Mouse (Mus musculus) embryo, embryonic 10.5 days (tissue): Measurements from ENCODE around the gene Gm49380.

Experiments used
- DNase-seq: peaks from one replicate; pipeline ENCODE4 v3.0.0-alpha.2; 2015; ENCODE audit warnings: low spot score

Gene Gm49380

DNA sequence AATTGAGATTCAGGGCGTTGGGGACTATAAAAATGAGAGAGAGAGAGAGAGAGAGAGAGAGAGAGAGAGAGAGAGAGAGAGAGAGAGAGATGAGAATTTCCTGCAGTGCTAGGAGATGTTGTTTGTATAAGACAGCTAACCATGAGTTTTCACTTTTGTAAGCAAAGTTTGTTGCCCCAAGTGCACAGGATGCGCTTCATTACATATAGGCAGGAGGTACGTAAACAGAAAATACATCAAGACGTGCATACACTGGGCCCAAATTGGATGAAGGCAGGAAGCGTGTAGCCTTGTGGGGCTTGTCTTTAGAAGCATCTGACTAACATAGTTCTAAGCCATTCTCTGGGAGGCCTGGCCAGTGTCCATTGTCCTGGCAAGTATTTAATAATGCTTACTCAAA lies 95.5 kb downstream of the Gm49380 start:
- no peak for DNase-seq
